Mouse (Mus musculus): Measurements from ENCODE around the gene Vps53. TPM values are rescaled to one million over a fixed set of nuclear protein-coding genes. Genes with fewer than 3 reads are reported as not detected.

Gene Vps53
- total and polyA plus RNA-seq, 2 experiments from 2014 or later = 25.2 to 40.6 TPM

DNA sequence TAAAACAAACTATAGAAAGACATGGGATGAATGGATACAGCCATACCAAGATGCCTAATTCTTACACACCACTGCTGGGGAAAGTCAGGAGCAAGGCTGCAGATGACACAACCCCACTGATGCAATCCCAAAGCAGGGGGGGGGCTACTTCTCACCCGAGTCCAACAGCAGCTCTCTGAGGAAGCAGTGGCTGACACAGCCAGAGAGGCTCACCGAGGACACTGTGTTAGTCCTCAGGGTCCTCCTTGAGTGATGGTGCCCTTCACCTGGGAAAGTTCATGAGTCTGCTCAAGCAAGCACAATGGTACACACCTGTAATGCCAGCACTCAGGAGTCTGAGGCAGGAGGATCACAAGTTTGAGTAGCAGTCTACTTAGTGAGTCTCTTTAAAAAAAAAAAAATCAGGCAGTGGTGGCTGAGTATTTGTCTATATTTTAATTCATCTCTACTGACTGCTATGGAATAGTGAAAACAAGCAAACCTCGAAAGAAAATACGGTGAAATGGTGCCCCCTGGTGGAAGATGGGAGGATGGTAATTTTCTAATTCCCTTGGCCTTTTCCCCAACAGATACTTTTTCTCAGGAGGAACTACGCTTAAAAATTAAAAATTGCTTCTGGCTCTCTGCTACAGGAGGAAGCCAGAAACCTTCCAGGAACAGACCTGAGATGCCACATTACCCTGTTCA, 12.2 kb downstream of the Vps53 start:
- H3K9me3 ChIP-seq (replicated peaks; ENCODE audit: control insufficient read depth, low read length) = no peaks in the 10 kb centered on the region
- H3K9ac ChIP-seq (replicated peaks; ENCODE audit: low read depth, low read length) = no peak overlapping the region
- no peak overlapping the region for H3K4me3 ChIP-seq (ENCODE audit: low read depth, low read length)
- DNase-seq (ENCODE audit: low spot score) = peak; percentile 61
- 31% methylated on average over 5 of the region's 5 CpGs for WGBS
- no peak overlapping the region for H3K4me2 ChIP-seq (ENCODE audit: low read depth, low read length)
- H3K36me3 ChIP-seq (replicated peaks; ENCODE audit: control insufficient read depth, insufficient read depth, low read length) = peaks cover 18% of the 10 kb centered on the region
- no peaks in the 10 kb centered on the region for H3K27me3 ChIP-seq (ENCODE audit: control insufficient read depth, insufficient read depth, low read length)
- ATAC-seq (ENCODE audit: insufficient read depth, low read depth) = peak; percentile 49
- no peak overlapping the region for H3K27ac ChIP-seq (ENCODE audit: low read depth)
- TF ChIP-seq CTCF (IDR thresholded peaks at IDR 0.05; ENCODE audit: low read depth) (peak; percentile 80), EP300 (IDR thresholded peaks at IDR 0.05; ENCODE audit: low read depth) (no peak)
- 0 out of 2 replicates have a peak, but pooled peaks cover 3% of the 10 kb centered on the region for H3K4me1 ChIP-seq (ENCODE audit: control insufficient read depth, insufficient read depth)

DNA sequence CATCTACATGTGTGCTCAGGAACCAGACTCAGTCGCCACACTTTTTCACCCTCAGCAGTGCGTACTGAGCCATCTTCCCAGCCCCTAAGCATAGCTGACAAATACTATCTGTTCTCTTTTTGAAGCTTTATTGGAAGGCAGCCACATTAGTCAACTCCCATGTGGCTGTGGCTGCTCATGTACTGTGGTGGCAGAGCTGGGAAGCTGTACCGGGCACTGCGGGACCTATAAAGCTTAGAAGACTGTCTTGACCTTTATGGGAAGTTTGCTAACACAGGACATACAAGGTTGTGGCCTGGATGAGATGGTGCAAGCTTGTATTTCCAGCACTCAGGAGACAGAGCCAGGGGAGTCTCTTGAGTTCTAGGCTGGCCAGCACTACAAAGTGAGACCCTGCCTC, 12.8 kb downstream of the Vps53 start:
- H3K27me3 ChIP-seq (ENCODE audit: control insufficient read depth, insufficient read depth, low read length) = no peaks in the 10 kb centered on the region
- H3K27ac ChIP-seq (ENCODE audit: low read depth) = no peak overlapping the region
- no peak for TF ChIP-seq EP300 (IDR thresholded peaks at IDR 0.05; ENCODE audit: low read depth)
- no peak for TF ChIP-seq CTCF (IDR thresholded peaks at IDR 0.05; ENCODE audit: low read depth)
- no peak overlapping the region for H3K4me3 ChIP-seq (ENCODE audit: low read depth, low read length)
- DNase-seq (ENCODE audit: low spot score) = no peak
- H3K4me1 ChIP-seq (ENCODE audit: control insufficient read depth, insufficient read depth) = 0 out of 2 replicates have a peak, but pooled peaks cover 3% of the 10 kb centered on the region
- no peak overlapping the region for H3K4me2 ChIP-seq (ENCODE audit: low read depth, low read length)
- H3K9ac ChIP-seq (replicated peaks; ENCODE audit: low read depth, low read length) = no peak overlapping the region
- 88% methylated on average over 4 of the region's 4 CpGs for WGBS
- H3K36me3 ChIP-seq (replicated peaks; ENCODE audit: control insufficient read depth, insufficient read depth, low read length) = peaks cover 14% of the 10 kb centered on the region
- no peaks in the 10 kb centered on the region for H3K9me3 ChIP-seq (replicated peaks; ENCODE audit: control insufficient read depth, low read length)
- ATAC-seq (ENCODE audit: insufficient read depth, low read depth) = no peak

DNA sequence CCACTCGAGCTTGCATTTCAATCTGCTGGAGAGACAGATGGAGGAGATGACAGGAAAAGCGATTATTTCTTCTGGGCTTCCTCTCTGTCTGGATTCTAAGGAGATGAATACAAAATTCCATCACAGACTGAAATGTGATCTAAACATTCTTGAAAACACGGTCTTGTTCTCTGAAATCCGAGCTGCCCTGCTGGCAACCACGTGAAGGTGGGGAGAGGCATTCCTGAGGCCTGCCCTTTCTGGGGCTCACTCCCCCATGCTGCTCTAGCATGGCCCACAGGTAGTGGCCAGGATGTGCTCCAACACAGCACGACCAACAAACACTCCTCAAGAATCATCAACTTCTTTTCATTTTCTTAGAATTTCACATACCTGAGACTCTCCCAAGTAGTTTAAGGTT, 19.2 kb downstream of the Vps53 start:
- H3K36me3 ChIP-seq (replicated peaks; ENCODE audit: control insufficient read depth, insufficient read depth, low read length) = peaks cover 31% of the 10 kb centered on the region
- no peak overlapping the region for H3K4me2 ChIP-seq (ENCODE audit: low read depth, low read length)
- H3K9me3 ChIP-seq (replicated peaks; ENCODE audit: control insufficient read depth, low read length) = no peaks in the 10 kb centered on the region
- no peak overlapping the region for H3K9ac ChIP-seq (replicated peaks; ENCODE audit: low read depth, low read length)
- DNase-seq (ENCODE audit: low spot score) (no peak), ATAC-seq (ENCODE audit: insufficient read depth, low read depth) (no peak)
- WGBS = 33% methylated on average over 6 of the region's 6 CpGs
- no peak overlapping the region for H3K4me3 ChIP-seq (ENCODE audit: low read depth, low read length)
- no peaks in the 10 kb centered on the region for H3K27me3 ChIP-seq (ENCODE audit: control insufficient read depth, insufficient read depth, low read length)
- TF ChIP-seq CTCF (IDR thresholded peaks at IDR 0.05; ENCODE audit: low read depth) (no peak), EP300 (IDR thresholded peaks at IDR 0.05; ENCODE audit: low read depth) (no peak)
- H3K27ac ChIP-seq (ENCODE audit: low read depth) = no peak overlapping the region
- H3K4me1 ChIP-seq (ENCODE audit: control insufficient read depth, insufficient read depth) = no peaks in the 10 kb centered on the region

DNA sequence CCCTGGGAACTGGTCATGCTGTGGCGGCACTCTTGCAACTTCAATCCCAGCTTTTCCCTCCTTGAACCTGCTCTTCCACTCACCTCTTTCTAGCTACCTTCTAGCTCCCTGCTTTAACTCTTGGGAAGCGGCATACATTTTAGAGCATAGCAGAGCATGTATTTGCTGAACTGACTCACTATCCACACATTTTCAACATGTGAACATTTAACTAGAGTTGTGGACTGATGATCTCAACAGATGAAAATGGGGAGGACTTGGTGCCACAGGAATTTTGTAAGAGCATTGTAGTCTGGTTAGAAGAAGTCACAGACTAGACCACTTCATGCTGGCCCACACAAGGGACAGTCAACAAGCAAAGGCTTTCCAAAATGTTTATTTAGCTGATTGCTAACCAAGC, 21.1 kb downstream of the Vps53 start:
- Histone ChIP-seq H3K9me3 (replicated peaks; ENCODE audit: control insufficient read depth, low read length) (no peaks in the 10 kb centered on the region), H3K27ac (ENCODE audit: low read depth) (no peak overlapping the region), H3K4me1 (ENCODE audit: control insufficient read depth, insufficient read depth) (no peaks in the 10 kb centered on the region), H3K9ac (replicated peaks; ENCODE audit: low read depth, low read length) (no peak overlapping the region), H3K36me3 (replicated peaks; ENCODE audit: control insufficient read depth, insufficient read depth, low read length) (peaks cover 41% of the 10 kb centered on the region), H3K27me3 (ENCODE audit: control insufficient read depth, insufficient read depth, low read length) (no peaks in the 10 kb centered on the region), H3K4me2 (ENCODE audit: low read depth, low read length) (no peak overlapping the region), H3K4me3 (ENCODE audit: low read depth, low read length) (no peak overlapping the region)
- no peak for DNase-seq (ENCODE audit: low spot score)
- ATAC-seq (ENCODE audit: insufficient read depth, low read depth) = no peak
- TF ChIP-seq CTCF (IDR thresholded peaks at IDR 0.05; ENCODE audit: low read depth) (no peak), EP300 (IDR thresholded peaks at IDR 0.05; ENCODE audit: low read depth) (no peak)
- WGBS = 91% methylated on average over 2 of the region's 2 CpGs

DNA sequence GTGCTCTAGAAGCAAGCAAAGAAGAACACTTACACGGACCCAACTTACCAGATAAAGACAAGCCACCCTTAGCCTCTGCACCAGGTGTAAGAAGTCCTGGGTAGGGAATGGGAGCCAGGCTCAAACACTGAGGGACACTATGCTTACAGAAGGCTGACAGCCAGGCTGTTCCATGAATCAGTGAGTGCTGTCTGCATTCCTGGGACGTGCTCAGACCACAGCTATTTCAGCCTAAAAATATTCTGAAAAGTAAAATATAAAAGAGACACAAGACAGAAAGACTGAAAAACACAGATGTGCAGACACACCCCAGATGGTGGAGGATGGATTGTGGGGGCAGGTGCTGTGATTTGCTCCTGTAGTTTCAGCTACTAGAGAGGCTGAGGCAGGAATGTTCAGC, 24.6 kb downstream of the Vps53 start:
- Histone ChIP-seq H3K36me3 (replicated peaks; ENCODE audit: control insufficient read depth, insufficient read depth, low read length) (peaks cover 30% of the 10 kb centered on the region), H3K9me3 (replicated peaks; ENCODE audit: control insufficient read depth, low read length) (no peaks in the 10 kb centered on the region), H3K27me3 (ENCODE audit: control insufficient read depth, insufficient read depth, low read length) (no peaks in the 10 kb centered on the region), H3K27ac (ENCODE audit: low read depth) (no peak overlapping the region), H3K9ac (replicated peaks; ENCODE audit: low read depth, low read length) (no peak overlapping the region), H3K4me3 (ENCODE audit: low read depth, low read length) (no peak overlapping the region), H3K4me1 (ENCODE audit: control insufficient read depth, insufficient read depth) (no peaks in the 10 kb centered on the region), H3K4me2 (ENCODE audit: low read depth, low read length) (no peak overlapping the region)
- 86% methylated on average over 2 of the region's 2 CpGs for WGBS
- no peak for ATAC-seq (ENCODE audit: insufficient read depth, low read depth)
- TF ChIP-seq CTCF (IDR thresholded peaks at IDR 0.05; ENCODE audit: low read depth) = no peak
- TF ChIP-seq EP300 (IDR thresholded peaks at IDR 0.05; ENCODE audit: low read depth) = no peak
- no peak for DNase-seq (ENCODE audit: low spot score)

DNA sequence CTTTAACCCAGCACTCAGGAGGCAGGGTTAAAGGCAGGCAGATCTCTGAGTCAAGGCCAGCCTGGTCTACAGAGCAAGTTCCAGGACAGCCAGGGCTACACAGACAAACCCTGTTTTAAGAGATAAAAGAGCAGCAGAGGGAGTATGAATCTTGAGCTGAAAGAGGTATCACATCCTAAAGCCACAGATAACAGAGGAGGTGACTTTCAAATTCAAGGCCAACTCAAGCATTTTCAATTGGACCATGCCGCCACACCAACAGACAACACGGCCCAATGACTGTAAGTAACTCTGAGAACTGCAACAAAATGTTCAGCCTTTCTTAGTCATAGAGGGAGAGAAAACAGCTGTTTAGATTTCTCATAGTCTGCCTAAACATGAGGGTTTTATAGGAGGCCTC, 25.2 kb downstream of the Vps53 start:
- WGBS = 91% methylated on average over 2 of the region's 2 CpGs
- H3K36me3 ChIP-seq (replicated peaks; ENCODE audit: control insufficient read depth, insufficient read depth, low read length) = peaks cover 30% of the 10 kb centered on the region
- ATAC-seq (ENCODE audit: insufficient read depth, low read depth) (no peak), DNase-seq (ENCODE audit: low spot score) (no peak)
- TF ChIP-seq CTCF (IDR thresholded peaks at IDR 0.05; ENCODE audit: low read depth) = no peak
- TF ChIP-seq EP300 (IDR thresholded peaks at IDR 0.05; ENCODE audit: low read depth) = no peak
- H3K9ac ChIP-seq (replicated peaks; ENCODE audit: low read depth, low read length) = no peak overlapping the region
- no peaks in the 10 kb centered on the region for H3K9me3 ChIP-seq (replicated peaks; ENCODE audit: control insufficient read depth, low read length)
- H3K4me2 ChIP-seq (ENCODE audit: low read depth, low read length) = no peak overlapping the region
- H3K27me3 ChIP-seq (ENCODE audit: control insufficient read depth, insufficient read depth, low read length) = no peaks in the 10 kb centered on the region
- H3K27ac ChIP-seq (ENCODE audit: low read depth) = no peak overlapping the region
- no peaks in the 10 kb centered on the region for H3K4me1 ChIP-seq (ENCODE audit: control insufficient read depth, insufficient read depth)
- H3K4me3 ChIP-seq (ENCODE audit: low read depth, low read length) = no peak overlapping the region

Measured in heart, postnatal 0 days (tissue).